Mouse (Mus musculus) limb, embryonic 11.5 days (tissue): ENCODE results near the gene Iqsec2. TPM values are rescaled to one million over a fixed set of nuclear protein-coding genes. Genes with fewer than 3 reads are reported as not detected.
"Not testable (repeated sequence)": the region's sequence is repeated elsewhere in the genome, so short reads cannot be mapped to it uniquely, and the experiment has no call there.

ENCODE experiments used
- ATAC-seq: fragments of 200-750 bp; cut with Nextera tagmentation; 2 replicates; pipeline ENCODE4 v1.8.0; 2017; ENCODE audit warnings: low read depth; ENCODE audit not compliant: insufficient number of reproducible peaks, low FRiP score, low TSS enrichment
- DNase-seq: peaks from one replicate; pipeline ENCODE4 v3.0.0-alpha.2; 2015; ENCODE audit warnings: low spot score
- H3K27ac ChIP-seq: fragments of 300-500 bp; sonication (generic); replicated peaks from 2 replicates; pipeline ENCODE4 v1.5.1; 2014; ENCODE audit warnings: low read depth, mild to moderate bottlenecking, low read length
- H3K27me3 ChIP-seq: fragments of 300-500 bp; sonication (generic); 2 replicates; pipeline ENCODE4 v1.6.1; 2014; ENCODE audit warnings: mild to moderate bottlenecking, low read length, mixed read lengths; ENCODE audit not compliant: control insufficient read depth, insufficient read depth
- H3K36me3 ChIP-seq: fragments of 300-500 bp; sonication (generic); 2 replicates; pipeline ENCODE4 v1.6.1; 2014; ENCODE audit warnings: mild to moderate bottlenecking, low read length, moderate library complexity, mixed read lengths; ENCODE audit not compliant: control insufficient read depth, insufficient read depth
- H3K4me1 ChIP-seq: fragments of 300-500 bp; sonication (generic); 2 replicates; pipeline ENCODE4 v1.6.1; 2014; ENCODE audit warnings: low read length, mixed read lengths; ENCODE audit not compliant: control insufficient read depth, insufficient read depth
- H3K4me2 ChIP-seq: fragments of 300-500 bp; sonication (generic); 2 replicates; pipeline ENCODE4 v1.6.1; 2014; ENCODE audit warnings: low read depth, mild to moderate bottlenecking, moderate library complexity; ENCODE audit not compliant: severe bottlenecking
- H3K4me3 ChIP-seq: fragments of 300-500 bp; sonication (generic); 2 replicates; pipeline ENCODE4 v1.5.1; 2014; ENCODE audit warnings: low read depth, low read length
- H3K9ac ChIP-seq: fragments of 300-500 bp; sonication (generic); 2 replicates; pipeline ENCODE4 v1.6.1; 2014; ENCODE audit warnings: mild to moderate bottlenecking, low read length
- H3K9me3 ChIP-seq: fragments of 300-500 bp; sonication (generic); 2 replicates; pipeline ENCODE4 v1.6.1; 2016; ENCODE audit warnings: low read length; ENCODE audit not compliant: control insufficient read depth
- WGBS: fragments of 180-500 bp; shearing (Covaris S2); extraction: QIAGEN DNeasy Blood & Tissue Kit; methylation state at CpG from one replicate; pipeline ENCODE4 v1.1.7; 2014; 5-methylcytosine and 5-hydroxymethylcytosine counted together
- polyA plus RNA-seq: library from polyadenylated mRNA; unstranded; fragments of >200 nt; fragmentation: Nextera tagmentation; extraction: Ambion mirVana; gene quantifications from 2 replicates; pipeline ENCODE4 v1.2.1, GENCODE M21; 2014

Gene Iqsec2
- polyA plus RNA-seq, 1 experiment from 2014 or later, result 1.5 TPM

DNA sequence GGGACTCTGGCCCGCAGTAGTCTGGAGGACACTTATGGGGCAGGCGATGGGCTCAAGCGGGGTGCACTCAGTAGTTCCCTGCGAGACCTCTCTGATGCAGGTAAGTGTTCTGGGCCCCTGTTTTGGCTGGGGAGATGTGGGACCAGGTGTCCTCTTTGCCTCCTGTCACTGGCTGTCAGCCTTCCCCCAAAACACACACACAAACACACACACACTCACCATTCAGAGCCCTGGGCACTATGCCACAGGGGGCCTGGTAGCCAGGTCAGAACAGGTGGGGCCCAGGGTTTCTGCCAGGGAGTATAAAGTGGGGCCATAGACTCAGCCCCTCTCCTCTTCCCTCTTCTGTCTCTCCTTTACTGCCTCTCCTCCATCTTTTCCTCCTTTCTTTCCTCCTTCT, 77.7 kb downstream of the Iqsec2 start:
- 65% methylated on average over 4 of the region's 4 CpGs for WGBS
- DNase-seq, result no peak
- Histone ChIP-seq H3K9me3 (no peaks in the 10 kb centered on the region), H3K9ac (no peak overlapping the region), H3K4me1 (no peaks in the 10 kb centered on the region), H3K27ac (no peak overlapping the region), H3K27me3 (peaks cover 38% of the 10 kb centered on the region), H3K36me3 (no peaks in the 10 kb centered on the region), H3K4me2 (no peak overlapping the region), H3K4me3 (no peak overlapping the region)
- ATAC-seq, result no peak

DNA sequence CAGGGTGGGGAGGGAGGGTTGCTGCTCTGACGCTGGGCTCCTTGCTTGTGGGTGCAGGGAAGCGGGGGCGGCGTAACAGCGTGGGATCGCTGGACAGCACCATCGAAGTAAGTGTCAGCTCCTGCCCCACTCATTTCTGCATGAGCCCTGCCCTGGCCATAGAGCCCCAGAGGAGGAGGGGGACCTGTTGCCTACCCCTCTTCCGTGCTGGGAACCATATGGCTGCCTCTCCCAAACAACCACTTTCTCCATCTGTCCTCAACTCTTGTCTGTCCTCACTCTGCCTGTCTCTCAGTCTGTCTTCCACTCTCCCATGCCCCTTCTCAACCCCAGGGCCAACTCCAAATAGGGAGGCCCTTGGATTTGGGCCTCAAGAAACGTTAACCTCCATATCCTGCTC, 78.2 kb downstream of the Iqsec2 start:
- Histone ChIP-seq H3K9me3 (no peaks in the 10 kb centered on the region), H3K4me3 (no peak overlapping the region), H3K9ac (no peak overlapping the region), H3K27me3 (peaks cover 38% of the 10 kb centered on the region), H3K36me3 (no peaks in the 10 kb centered on the region), H3K27ac (no peak overlapping the region), H3K4me1 (no peaks in the 10 kb centered on the region), H3K4me2 (no peak overlapping the region)
- ATAC-seq (no peak), DNase-seq (no peak)
- WGBS, result 50% methylated on average over 9 of the region's 9 CpGs

DNA sequence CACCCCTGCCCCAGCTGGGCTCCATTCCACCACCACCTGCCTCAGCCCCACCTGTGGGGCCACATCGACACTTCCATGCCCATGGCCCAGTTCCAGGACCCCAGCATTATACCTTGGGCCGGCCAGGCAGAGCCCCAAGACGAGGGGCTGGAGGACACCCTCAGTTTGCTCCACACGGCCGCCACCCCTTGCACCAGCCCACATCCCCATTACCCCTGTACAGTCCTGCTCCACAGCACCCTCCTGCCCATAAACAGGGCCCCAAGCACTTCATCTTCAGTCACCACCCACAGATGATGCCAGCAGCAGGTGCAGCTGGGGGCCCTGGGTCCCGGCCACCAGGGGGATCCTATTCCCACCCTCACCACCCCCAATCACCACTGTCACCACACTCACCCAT, 79.2 kb downstream of the Iqsec2 start:
- H3K4me2 ChIP-seq, result no peak overlapping the region
- H3K4me3 ChIP-seq, result no peak overlapping the region
- no peak for DNase-seq
- H3K9me3 ChIP-seq, result no peaks in the 10 kb centered on the region
- WGBS, result 85% methylated on average over 6 of the region's 6 CpGs
- H3K27me3 ChIP-seq, result peaks cover 37% of the 10 kb centered on the region
- no peaks in the 10 kb centered on the region for H3K4me1 ChIP-seq
- no peak overlapping the region for H3K9ac ChIP-seq
- no peak for ATAC-seq
- no peaks in the 10 kb centered on the region for H3K36me3 ChIP-seq
- H3K27ac ChIP-seq, result no peak overlapping the region

DNA sequence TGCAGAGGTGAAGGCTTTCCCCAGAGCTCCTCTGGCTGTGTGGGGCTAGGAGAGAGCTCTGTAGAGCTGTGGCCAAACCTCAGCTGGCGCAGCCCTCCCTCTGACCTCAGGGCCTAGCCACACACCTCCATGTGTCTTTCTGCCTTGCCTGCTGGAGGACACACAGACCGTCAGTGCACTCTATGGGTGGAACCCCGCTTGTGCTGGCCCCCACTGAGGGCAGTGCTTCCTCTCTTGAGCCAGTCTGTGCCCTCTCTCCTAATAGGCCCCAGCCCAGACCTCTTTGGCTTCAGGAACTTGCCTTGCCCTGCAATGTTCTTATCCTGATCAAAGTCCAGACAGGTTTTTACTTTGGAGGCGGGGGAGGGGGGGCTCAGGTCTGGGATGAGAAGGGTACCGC, 80.2 kb downstream of the Iqsec2 start:
- H3K4me1 ChIP-seq, result no peaks in the 10 kb centered on the region
- DNase-seq (no peak), ATAC-seq (no peak)
- no peak overlapping the region for H3K4me2 ChIP-seq
- H3K27me3 ChIP-seq, result peaks cover 39% of the 10 kb centered on the region
- H3K36me3 ChIP-seq, result no peaks in the 10 kb centered on the region
- no peaks in the 10 kb centered on the region for H3K9me3 ChIP-seq
- no peak overlapping the region for H3K9ac ChIP-seq
- no peak overlapping the region for H3K27ac ChIP-seq
- 73% methylated on average over 5 of the region's 5 CpGs for WGBS
- H3K4me3 ChIP-seq, result no peak overlapping the region

DNA sequence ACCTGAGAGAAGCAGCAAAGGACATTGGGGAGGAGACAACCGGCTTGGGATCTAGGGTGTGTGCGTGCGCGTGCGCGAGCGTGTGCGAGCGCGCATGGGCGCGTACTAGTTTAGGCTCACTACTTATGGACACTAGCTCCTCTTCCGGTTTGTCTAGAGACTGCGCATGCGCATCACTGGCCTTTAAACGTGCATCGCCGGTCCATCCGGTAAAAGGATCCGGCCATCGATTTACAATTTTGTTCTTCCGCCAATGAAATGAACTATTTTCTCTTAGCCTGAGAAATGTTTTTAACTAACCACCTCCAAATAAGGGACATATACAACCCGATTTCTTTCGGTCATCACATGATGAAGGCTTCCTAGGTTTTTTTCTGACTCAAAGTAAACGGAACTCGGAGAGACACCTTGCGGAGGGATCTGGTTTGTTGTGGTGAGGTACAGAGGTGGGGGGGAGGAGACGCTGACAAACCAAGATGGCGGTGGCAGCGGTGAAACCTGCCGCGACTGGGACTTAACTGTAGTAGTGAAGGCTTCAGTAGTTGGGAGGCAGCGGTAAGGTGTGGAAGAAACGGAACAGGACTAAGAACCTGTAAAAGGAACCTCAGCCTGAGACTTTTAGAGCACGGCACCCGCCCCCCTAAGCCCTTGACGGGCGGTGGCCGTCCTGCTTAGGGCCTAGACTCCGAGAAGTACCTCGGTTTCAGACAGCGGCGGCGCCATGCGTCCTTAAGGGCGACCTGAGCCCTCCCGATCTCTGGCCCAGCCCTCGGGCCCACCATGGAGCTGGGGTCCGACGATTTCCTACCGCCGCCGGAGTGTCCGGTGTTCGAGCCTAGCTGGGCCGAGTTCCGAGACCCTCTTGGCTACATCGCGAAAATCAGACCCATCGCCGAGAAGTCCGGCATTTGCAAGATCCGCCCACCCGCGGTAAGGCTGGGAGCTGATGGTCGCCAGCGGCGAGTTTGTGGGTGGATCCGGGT, 89.0 kb downstream of the Iqsec2 start, which contains the start of gene Kdm5c:
Gene Kdm5c (plus strand): TSS at position 240 of the 983 bp plus-strand sequence.
- no peaks in the 10 kb centered on the region for H3K9me3 ChIP-seq
- ATAC-seq, result peak; percentile 97
- WGBS, result under 1% methylated on average over 68 of the region's 69 CpGs

DNA sequence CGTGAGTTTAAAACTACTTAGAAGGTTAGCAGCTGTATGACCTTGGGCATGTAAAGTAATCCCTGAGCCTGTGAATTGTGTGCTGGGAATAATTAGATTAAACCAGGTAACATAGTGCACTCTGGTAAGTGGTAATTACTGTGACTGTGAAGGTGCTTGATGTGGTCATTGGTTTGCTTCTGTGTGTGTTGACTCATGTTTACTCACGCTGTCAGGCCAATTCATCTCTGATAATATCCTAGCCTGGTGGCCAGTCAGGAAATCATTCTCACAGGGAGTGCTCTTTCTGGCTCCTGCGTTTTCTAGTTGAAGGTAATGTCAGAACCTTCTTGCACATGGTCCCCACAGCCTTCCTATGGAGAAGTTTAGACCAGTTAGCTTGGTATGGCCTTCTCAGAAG, 90.1 kb downstream of the Iqsec2 start:
- H3K4me1 ChIP-seq, result peaks cover 11% of the 10 kb centered on the region; the same call in 1 of the 2 replicates
- H3K9me3 ChIP-seq, result no peaks in the 10 kb centered on the region
- DNase-seq (no peak), ATAC-seq (no peak)
- peak overlapping the region; percentile 94 for H3K9ac ChIP-seq
- peak overlapping the region; percentile 86 for H3K4me3 ChIP-seq
- H3K27me3 ChIP-seq, result no peaks in the 10 kb centered on the region
- 33% methylated on average over 3 of the region's 3 CpGs for WGBS
- no peak overlapping the region for H3K27ac ChIP-seq
- H3K4me2 ChIP-seq, result peak overlapping the region; percentile 56
- H3K36me3 ChIP-seq, result no peaks in the 10 kb centered on the region

More for the DNA sequence above, 89.0 kb downstream of the Iqsec2 start, which contains the start of gene Kdm5c:
- Histone ChIP-seq H3K27ac (peak within 1 kb of the TSS; percentile 39; the same call in 1 of the 2 replicates), H3K9ac (peak within 1 kb of the TSS; percentile 94), H3K4me3 (peak within 1 kb of the TSS; percentile 86), H3K36me3 (no peaks in the 10 kb centered on the region), H3K27me3 (0 out of 2 replicates have a peak, but pooled peaks cover 3% of the 10 kb centered on the region), H3K4me2 (peak within 1 kb of the TSS; percentile 56), H3K4me1 (peaks cover 11% of the 10 kb centered on the region; the same call in 1 of the 2 replicates)
- DNase-seq, result peak; percentile 96

DNA sequence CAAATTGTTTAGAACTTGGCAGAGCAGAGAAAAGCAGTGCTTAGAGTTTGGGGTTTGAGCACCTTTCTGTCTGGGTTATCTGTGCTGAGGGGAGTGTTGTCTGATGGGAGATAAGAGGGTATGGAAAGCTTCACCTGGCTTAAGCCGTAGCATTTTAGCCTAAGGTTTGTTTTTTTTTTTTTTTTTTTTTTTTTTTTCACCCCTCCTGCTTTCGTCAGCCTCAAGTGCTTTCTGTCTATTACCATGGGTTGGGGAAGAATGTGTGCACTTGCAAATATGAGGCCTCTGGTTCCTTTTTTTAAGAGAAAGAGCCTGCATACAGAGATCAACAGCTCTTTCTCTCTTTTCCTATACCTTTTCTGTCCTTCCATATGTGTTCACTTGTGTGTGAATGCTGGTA, 91.7 kb downstream of the Iqsec2 start:
- no peak for DNase-seq
- no peak overlapping the region for H3K9ac ChIP-seq
- no peak overlapping the region for H3K4me2 ChIP-seq
- no peak overlapping the region for H3K4me3 ChIP-seq
- H3K4me1 ChIP-seq, result peaks cover 11% of the 10 kb centered on the region; the same call in 1 of the 2 replicates
- no peak overlapping the region for H3K27ac ChIP-seq
- 79% methylated on average over 2 of the region's 2 CpGs for WGBS
- H3K36me3 ChIP-seq, result peaks cover 5% of the 10 kb centered on the region; the same call in 1 of the 2 replicates
- no peaks in the 10 kb centered on the region for H3K9me3 ChIP-seq
- no peak for ATAC-seq
- no peaks in the 10 kb centered on the region for H3K27me3 ChIP-seq

DNA sequence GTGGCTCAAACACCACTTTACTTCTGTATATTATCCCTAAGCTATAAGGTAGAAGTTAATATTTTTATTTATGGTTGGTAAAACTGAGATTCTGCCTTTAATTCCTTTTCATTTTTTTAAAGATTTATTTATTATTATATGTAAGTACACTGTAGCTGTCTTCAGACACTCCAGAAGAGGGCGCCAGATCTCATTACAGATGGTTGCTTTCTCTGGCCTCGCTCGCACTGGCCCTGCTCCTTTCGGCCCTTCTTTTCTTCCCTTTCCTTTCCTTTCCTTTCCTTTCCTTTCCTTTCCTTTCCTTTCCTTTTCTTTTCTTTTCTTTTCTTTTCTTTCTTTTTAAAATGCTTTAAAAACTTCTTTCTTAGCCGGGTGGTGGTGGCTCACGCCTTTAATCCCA, 99.1 kb downstream of the Iqsec2 start:
- H3K4me1 ChIP-seq, DNase-seq, H3K27ac ChIP-seq, H3K27me3 ChIP-seq, H3K4me3 ChIP-seq, ATAC-seq, H3K9me3 ChIP-seq, H3K4me2 ChIP-seq, H3K9ac ChIP-seq: not testable (repeated sequence)
- H3K36me3 ChIP-seq, result peaks cover 12% of the 10 kb centered on the region; the same call in 1 of the 2 replicates
- 85% methylated on average over 6 of the region's 6 CpGs for WGBS
